Mouse (Mus musculus) limb, embryonic 14.5 days (tissue): ENCODE results near the gene Vim. TPM values are rescaled to one million over a fixed set of nuclear protein-coding genes. Genes with fewer than 3 reads are reported as not detected.

Source experiments
- ATAC-seq: fragments of 200-750 bp; cut with Nextera tagmentation; 2 replicates; pipeline ENCODE4 v1.8.0; 2017; ENCODE audit warnings: low read depth, moderate number of reproducible peaks, moderate TSS enrichment; ENCODE audit not compliant: low FRiP score
- DNase-seq: peaks from one replicate; pipeline ENCODE4 v3.0.0-alpha.2; 2015; ENCODE audit warnings: low spot score
- H3K27ac ChIP-seq: fragments of 300-500 bp; sonication (generic); replicated peaks from 2 replicates; pipeline ENCODE4 v1.5.1; 2014; ENCODE audit warnings: low read depth, mild to moderate bottlenecking, low read length, moderate library complexity, mixed read lengths
- H3K27me3 ChIP-seq: fragments of 300-500 bp; sonication (generic); 2 replicates; pipeline ENCODE4 v1.6.1; 2014; ENCODE audit warnings: low read length, mixed read lengths; ENCODE audit not compliant: control insufficient read depth, insufficient read depth
- H3K36me3 ChIP-seq: fragments of 300-500 bp; sonication (generic); 2 replicates; pipeline ENCODE4 v1.6.1; 2014; ENCODE audit warnings: mild to moderate bottlenecking, low read length, moderate library complexity, mixed read lengths; ENCODE audit not compliant: control insufficient read depth, insufficient read depth
- H3K4me1 ChIP-seq: fragments of 300-500 bp; sonication (generic); 2 replicates; pipeline ENCODE4 v1.6.1; 2014; ENCODE audit warnings: antibody characterized with exemption, low read length, mixed read lengths; ENCODE audit not compliant: control insufficient read depth, insufficient read depth
- H3K4me2 ChIP-seq: fragments of 300-500 bp; sonication (generic); replicated peaks from 2 replicates; pipeline ENCODE4 v1.6.1; 2014; ENCODE audit warnings: low read depth, mild to moderate bottlenecking, low read length, moderate library complexity; ENCODE audit not compliant: severe bottlenecking
- H3K4me3 ChIP-seq: fragments of 300-500 bp; sonication (generic); replicated peaks from 2 replicates; pipeline ENCODE4 v1.5.1; 2014; ENCODE audit warnings: low read length
- H3K9ac ChIP-seq: fragments of 300-500 bp; sonication (generic); 2 replicates; pipeline ENCODE4 v1.6.1; 2014; ENCODE audit warnings: mild to moderate bottlenecking, low read depth, low read length, moderate library complexity; ENCODE audit not compliant: severe bottlenecking
- H3K9me3 ChIP-seq: fragments of 300-500 bp; sonication (generic); 2 replicates; pipeline ENCODE4 v1.6.1; 2016; ENCODE audit warnings: low read length; ENCODE audit not compliant: control insufficient read depth
- POLR2A ChIP-seq: fragments of 200-500 bp; IDR thresholded peaks from 2 replicates; pipeline ENCODE4 v1.8.0; 2012; ENCODE audit warnings: inconsistent platforms, mild to moderate bottlenecking, moderate library complexity, borderline replicate concordance; ENCODE audit not compliant: insufficient read depth, insufficient read length; ENCODE audit errors: extremely low read depth
- WGBS: fragments of 180-500 bp; shearing (Covaris S2); extraction: QIAGEN DNeasy Blood & Tissue Kit; methylation state at CpG from one replicate; pipeline ENCODE4 v1.1.7; 2014; 5-methylcytosine and 5-hydroxymethylcytosine counted together
- polyA plus RNA-seq, 2 experiments: library from polyadenylated mRNA; depleted of rRNA in 1 of 2; stranded (reverse) in 1 of 2; unstranded in 1 of 2; fragments of >200 nt; fragmentation: Nextera tagmentation in 1 of 2; extraction: Ambion mirVana in 1 of 2; gene quantifications; 2 replicates each; pipeline versions ENCODE4 v1.2.1 to v1.2.3; 2012 to 2014

Vim gene
- polyA plus RNA-seq, 2 experiments, result 1,202 to 1,568 TPM

DNA sequence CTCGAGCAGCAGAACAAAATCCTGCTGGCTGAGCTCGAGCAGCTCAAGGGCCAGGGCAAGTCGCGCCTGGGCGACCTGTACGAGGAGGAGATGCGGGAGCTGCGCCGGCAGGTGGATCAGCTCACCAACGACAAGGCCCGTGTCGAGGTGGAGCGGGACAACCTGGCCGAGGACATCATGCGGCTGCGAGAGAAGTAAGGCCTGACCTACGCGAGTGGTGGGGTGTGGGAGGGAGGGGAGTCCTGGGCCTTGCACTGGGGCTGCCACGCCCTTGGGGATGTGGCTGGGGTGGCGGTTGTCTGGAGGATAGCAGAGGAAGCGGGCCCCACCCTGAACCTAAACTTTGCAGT, 1.0 kb downstream of the Vim start:
- peak overlapping the region; percentile 94 for H3K27ac ChIP-seq
- peaks cover 33% of the 10 kb centered on the region for H3K36me3 ChIP-seq
- WGBS, result 1% methylated on average over 21 of the region's 21 CpGs
- ATAC-seq, result no peak
- peak overlapping the region; percentile 78 for H3K4me3 ChIP-seq
- peak; percentile 47 for DNase-seq
- TF ChIP-seq POLR2A, result no peak
- no peaks in the 10 kb centered on the region for H3K27me3 ChIP-seq
- H3K9ac ChIP-seq, result peak overlapping the region; percentile 89
- H3K9me3 ChIP-seq, result no peaks in the 10 kb centered on the region
- peaks cover 21% of the 10 kb centered on the region for H3K4me1 ChIP-seq
- H3K4me2 ChIP-seq, result peak overlapping the region; percentile 69

GRCm38 (mm10) chr2:13575287-13575801, 1.6 kb downstream of the Vim start:
- Histone ChIP-seq H3K27ac (peak overlapping the region; percentile 94), H3K27me3 (no peaks in the 10 kb centered on the region), H3K9ac (peak overlapping the region; percentile 89), H3K4me2 (peak overlapping the region; percentile 69), H3K4me1 (peaks cover 21% of the 10 kb centered on the region), H3K9me3 (no peaks in the 10 kb centered on the region), H3K4me3 (peak overlapping the region; percentile 78), H3K36me3 (peaks cover 39% of the 10 kb centered on the region)
- TF ChIP-seq POLR2A, result no peak
- ATAC-seq, result peak; percentile 7; the same call in 1 of the 2 replicates
- peak; percentile 84 for DNase-seq
- WGBS, result 1% methylated on average over 13 of the region's 13 CpGs

DNA sequence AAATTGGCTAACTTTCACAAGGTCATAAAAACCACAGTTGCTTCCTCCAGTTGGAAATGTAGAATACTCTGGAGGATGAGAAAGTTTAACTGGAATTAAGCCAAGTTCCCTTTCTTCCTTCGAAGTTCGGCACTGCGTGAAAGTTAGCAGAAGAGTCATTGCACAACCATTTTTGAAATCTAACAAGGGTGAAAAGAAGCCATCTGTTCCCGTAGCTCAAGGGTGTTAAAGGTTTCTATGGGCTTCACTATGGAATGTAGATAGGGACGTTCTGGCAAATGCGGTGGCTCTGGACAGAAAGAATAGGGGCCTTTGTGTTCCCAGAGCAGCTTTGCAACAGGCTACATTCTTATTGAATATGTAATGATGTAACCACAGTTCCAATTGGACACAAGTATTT, 2.2 kb downstream of the Vim start:
- Histone ChIP-seq H3K4me3 (peak overlapping the region; percentile 78), H3K4me1 (peaks cover 21% of the 10 kb centered on the region), H3K27me3 (no peaks in the 10 kb centered on the region), H3K27ac (peak overlapping the region; percentile 94; the same call in 1 of the 2 replicates), H3K9ac (peak overlapping the region; percentile 89), H3K9me3 (no peaks in the 10 kb centered on the region), H3K4me2 (peak overlapping the region; percentile 69), H3K36me3 (peaks cover 45% of the 10 kb centered on the region)
- DNase-seq (peak; percentile 71), ATAC-seq (peak; percentile 8; the same call in 1 of the 2 replicates)
- no peak for TF ChIP-seq POLR2A
- WGBS, result 15% methylated on average over 6 of the region's 6 CpGs

GRCm38 (mm10) chr2:13577399-13577798, 3.7 kb downstream of the Vim start:
- no peak overlapping the region for H3K9ac ChIP-seq
- 98% methylated on average over 1 of the region's 1 CpGs for WGBS
- no peak overlapping the region for H3K27ac ChIP-seq
- peaks cover 59% of the 10 kb centered on the region for H3K36me3 ChIP-seq
- H3K9me3 ChIP-seq, result no peaks in the 10 kb centered on the region
- ATAC-seq, result no peak
- H3K4me1 ChIP-seq, result peaks cover 15% of the 10 kb centered on the region
- peak overlapping the region; percentile 29 for H3K4me2 ChIP-seq
- H3K4me3 ChIP-seq, result peak overlapping the region; percentile 13; the same call in 1 of the 2 replicates
- no peak for TF ChIP-seq POLR2A
- DNase-seq, result no peak
- H3K27me3 ChIP-seq, result no peaks in the 10 kb centered on the region

DNA sequence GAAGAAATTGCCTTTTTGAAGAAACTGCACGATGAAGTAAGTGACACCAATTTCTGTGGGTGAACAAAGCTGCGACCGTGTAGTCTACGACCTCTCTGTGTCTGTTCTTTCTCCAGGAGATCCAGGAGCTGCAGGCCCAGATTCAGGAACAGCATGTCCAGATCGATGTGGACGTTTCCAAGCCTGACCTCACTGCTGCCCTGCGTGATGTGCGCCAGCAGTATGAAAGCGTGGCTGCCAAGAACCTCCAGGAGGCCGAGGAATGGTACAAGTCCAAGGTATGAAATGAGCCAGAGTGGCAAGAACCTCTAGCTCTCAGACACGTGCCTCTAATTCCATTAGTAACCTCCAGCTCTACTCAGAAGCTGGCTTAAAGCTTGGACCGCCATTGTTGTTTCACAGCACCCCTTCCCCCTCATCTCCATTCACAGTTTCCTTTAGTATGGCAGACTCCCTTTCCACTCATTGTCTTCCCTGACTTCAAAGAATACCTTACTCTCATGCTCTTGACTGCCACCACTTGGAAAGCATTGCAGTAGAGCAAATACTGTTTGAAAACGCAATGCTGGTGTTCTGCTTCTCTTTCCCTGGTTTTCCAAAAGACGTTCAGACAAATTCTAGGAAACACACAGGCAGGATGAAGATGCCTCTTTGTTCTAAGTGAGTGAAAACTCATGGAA, 4.9 kb downstream of the Vim start:
- WGBS, result 80% methylated on average over 14 of the region's 14 CpGs
- TF ChIP-seq POLR2A, result no peak

More for the DNA sequence above, 4.9 kb downstream of the Vim start:
- no peak overlapping the region for H3K4me2 ChIP-seq
- H3K36me3 ChIP-seq, result peaks cover 68% of the 10 kb centered on the region
- no peak for DNase-seq
- no peaks in the 10 kb centered on the region for H3K9me3 ChIP-seq
- no peak overlapping the region for H3K27ac ChIP-seq
- ATAC-seq, result no peak
- H3K4me3 ChIP-seq, result no peak overlapping the region
- peaks cover 8% of the 10 kb centered on the region for H3K4me1 ChIP-seq
- H3K27me3 ChIP-seq, result no peaks in the 10 kb centered on the region
- H3K9ac ChIP-seq, result no peak overlapping the region
